Mouse (Mus musculus) CH12.LX (cell line): ENCODE measurements around the gene Pmf1. TPM values are rescaled to one million over a fixed set of nuclear protein-coding genes. Genes with fewer than 3 reads are reported as not detected.

Experiments
- DNase-seq: peaks from one replicate; pipeline ENCODE4 v3.0.0-alpha.2; 2013; ENCODE audit errors: extremely low read depth
- H3K27ac ChIP-seq: 2 replicates; pipeline ENCODE4 v1.5.1; 2012; ENCODE audit warnings: low read depth, mild to moderate bottlenecking, control low read depth, moderate library complexity; ENCODE audit not compliant: insufficient read depth
- H3K27me3 ChIP-seq: replicated peaks from 2 replicates; pipeline ENCODE3; 2012; ENCODE audit warnings: inconsistent platforms
- H3K36me3 ChIP-seq, 2 experiments: replicated peaks in 1 of 2; 2 replicates each; pipeline versions ENCODE3 to v1.6.1; 2012; ENCODE audit warnings: inconsistent platforms in 1 of 2, low read length in 1 of 2, mild to moderate bottlenecking in 1 of 2, mixed read lengths in 1 of 2, moderate library complexity in 1 of 2; ENCODE audit not compliant: control insufficient read depth in 1 of 2, insufficient read depth in 1 of 2
- H3K4me1 ChIP-seq, 2 experiments: 2 replicates each; pipeline ENCODE4 v1.6.1; 2012; ENCODE audit warnings: inconsistent platforms in 1 of 2, moderate library complexity in 1 of 2; ENCODE audit not compliant: insufficient read depth in 2 of 2, control insufficient read depth in 1 of 2
- H3K4me2 ChIP-seq: 2 replicates; pipeline ENCODE4 v1.6.1; 2012; ENCODE audit warnings: low read depth, mild to moderate bottlenecking, control low read depth; ENCODE audit not compliant: poor library complexity, insufficient read depth, severe bottlenecking
- H3K4me3 ChIP-seq, 3 experiments: fragments of 150-350 bp in 1 of 3; sonication (generic) in 1 of 3; replicated peaks in 1 of 3; 2 replicates each; pipeline versions ENCODE3 to v1.5.1; 2011 to 2012; ENCODE audit warnings: low read depth in 2 of 3, low read length in 2 of 3, mild to moderate bottlenecking in 2 of 3, moderate library complexity in 2 of 3, control low read depth in 1 of 3, improper control_type of control experiment in 1 of 3, inconsistent platforms in 1 of 3, mixed read lengths in 1 of 3; ENCODE audit not compliant: poor library complexity in 1 of 3
- H3K79me2 ChIP-seq: replicated peaks from 2 replicates; pipeline ENCODE4 v1.6.1; 2012; ENCODE audit warnings: mild to moderate bottlenecking, moderate library complexity; ENCODE audit not compliant: control insufficient read depth, poor library complexity, insufficient read depth, severe bottlenecking; ENCODE audit errors: extremely low read depth
- H3K9ac ChIP-seq: 2 replicates; pipeline ENCODE4 v1.6.1; 2012; ENCODE audit warnings: low read depth, mild to moderate bottlenecking, control low read depth, moderate library complexity; ENCODE audit not compliant: insufficient read depth
- H3K9me3 ChIP-seq: replicated peaks from 2 replicates; pipeline ENCODE3; 2012; ENCODE audit warnings: low read length, inconsistent platforms, mixed read lengths
- BHLHE40 ChIP-seq: IDR thresholded peaks from 2 replicates; pipeline ENCODE4 v1.6.1; 2011; ENCODE audit warnings: mild to moderate bottlenecking, low read depth, low read length, improper control_type of control experiment
- CHD2 ChIP-seq: IDR thresholded peaks from 2 replicates; pipeline ENCODE4 v1.6.1; 2011; ENCODE audit warnings: low read length, improper control_type of control experiment
- E2F4 ChIP-seq: IDR thresholded peaks from 2 replicates; pipeline ENCODE4 v1.6.1; 2011; ENCODE audit warnings: low read depth, low read length, improper control_type of control experiment; ENCODE audit not compliant: insufficient replicate concordance
- JUN ChIP-seq: IDR thresholded peaks from 2 replicates; pipeline ENCODE4 v1.6.1; 2011; ENCODE audit warnings: low read depth, mild to moderate bottlenecking, low read length, improper control_type of control experiment, moderate library complexity; ENCODE audit not compliant: insufficient read depth
- KAT2A ChIP-seq: IDR thresholded peaks from 2 replicates; pipeline ENCODE4 v1.6.1; 2012; ENCODE audit warnings: low read length, improper control_type of control experiment, inconsistent platforms; ENCODE audit not compliant: insufficient replicate concordance
- MEF2A ChIP-seq: IDR thresholded peaks from 2 replicates; pipeline ENCODE4 v1.6.1; 2014; ENCODE audit warnings: low read depth, mild to moderate bottlenecking, inconsistent platforms, low read length, improper control_type of control experiment, borderline replicate concordance
- POLR2A ChIP-seq: IDR thresholded peaks from 2 replicates; pipeline ENCODE4 v1.6.1; 2011; ENCODE audit warnings: low read depth, mild to moderate bottlenecking, improper control_type of control experiment, low read length
- RCOR1 ChIP-seq: conservative IDR thresholded peaks from 2 replicates; pipeline ENCODE4 v1.6.1; 2012; ENCODE audit warnings: low read depth, mild to moderate bottlenecking, inconsistent platforms, low read length, improper control_type of control experiment
- TBP ChIP-seq: conservative IDR thresholded peaks from 2 replicates; pipeline ENCODE4 v1.6.1; 2011; ENCODE audit warnings: low read depth, low read length, improper control_type of control experiment
- USF1 ChIP-seq: IDR thresholded peaks from 2 replicates; pipeline ENCODE4 v1.6.1; 2014; ENCODE audit warnings: low read depth, mild to moderate bottlenecking, inconsistent platforms, low read length, improper control_type of control experiment
- USF2 ChIP-seq: conservative IDR thresholded peaks from 2 replicates; pipeline ENCODE4 v1.6.1; 2011; ENCODE audit warnings: low read depth, low read length, improper control_type of control experiment
- ZMIZ1 ChIP-seq: IDR thresholded peaks from 2 replicates; pipeline ENCODE4 v1.6.1; 2012; ENCODE audit warnings: low read depth, mild to moderate bottlenecking, inconsistent platforms, low read length, improper control_type of control experiment
- dilution Hi-C: fragments of 300-500 bp; cut with MboI; formaldehyde crosslinking; loops from 2 replicates; pipeline ENCODE4 v1.14.3; 2020; ENCODE audit warnings: low sequenced_read_pairs; ENCODE audit not compliant: extremely low pct_unique_long_range_greater_than_20kb, extremely low pct_ligation_motif_present
- in situ Hi-C: fragments of 300-500 bp; cut with MboI; formaldehyde crosslinking; loops from 3 replicates; pipeline ENCODE4 v1.14.3; 2019; ENCODE audit warnings: low sequenced_read_pairs, low pct_ligation_motif_present, low pct_unique_long_range_greater_than_20kb, mixed read lengths
- polyA plus RNA-seq: library from polyadenylated mRNA; unstranded; fragments of >175 nt; gene quantifications from 2 replicates; pipeline ENCODE4 v1.2.1, GENCODE M21; 2012; ENCODE audit warnings: low read depth; ENCODE audit not compliant: insufficient read length
- total RNA-seq, 2 experiments: library from RNA; depleted of rRNA; stranded (reverse); fragments of 300-350 nt in 1 of 2; fragments of >200 nt in 1 of 2; gene quantifications; 2 replicates each; pipeline ENCODE4 v1.2.3; 2012 to 2014

Gene Pmf1
- total and polyA plus RNA-seq, 3 experiments, result 99.9 to 144 (median 104) TPM

GRCm38 (mm10) chr3:88409741-88410644 is at the start of gene Pmf1 (continued):
- TF ChIP-seq USF1 (peak; percentile 95), POLR2A (peak; percentile 97)

GRCm38 (mm10) chr3:88458778-88459219 is 48.7 kb upstream of the Pmf1 start:
- dilution Hi-C loops (no loop called here), in situ Hi-C loops (no loop called here)
- H3K4me2 ChIP-seq, result no peak overlapping the region
- H3K27ac ChIP-seq, result no peak overlapping the region
- H3K36me3 ChIP-seq, result no peaks in the 10 kb centered on the region
- H3K79me2 ChIP-seq, result no peaks in the 10 kb centered on the region
- no peak overlapping the region for H3K4me3 ChIP-seq
- peaks cover 2% of the 10 kb centered on the region for H3K27me3 ChIP-seq
- H3K4me1 ChIP-seq, result peaks cover 29 to 76% of the 10 kb centered on the region in 2 experiments
- no peak overlapping the region for H3K9ac ChIP-seq
- TF ChIP-seq BHLHE40 (no peak), CHD2 (no peak), USF2 (no peak)
- no peaks in the 10 kb centered on the region for H3K9me3 ChIP-seq
- no peak for DNase-seq

- Histone ChIP-seq H3K27ac (no peak overlapping the region), H3K9me3 (no peaks in the 10 kb centered on the region), H3K36me3 (no peaks in the 10 kb centered on the region)
- in situ Hi-C loops, result no loop called here
- TF ChIP-seq KAT2A (no peak), ZMIZ1 (0 out of 2 replicates have a peak, but pooled peaks have one; percentile 42), MEF2A (no peak), E2F4 (no peak), USF1 (no peak), JUN (no peak), TBP (peak; percentile 44; the same call in 1 of the 2 replicates), POLR2A (no peak), RCOR1 (no peak)
- TF ChIP-seq, all 38 proteins: peak for 2
- Histone ChIP-seq H3K9ac (no peak overlapping the region), H3K4me1 (peaks cover 29 to 77% of the 10 kb centered on the region in 2 experiments), H3K4me3 (no peak overlapping the region), H3K79me2 (no peaks in the 10 kb centered on the region), H3K4me2 (no peak overlapping the region), H3K27me3 (no peaks in the 10 kb centered on the region)
- dilution Hi-C loops, result no loop called here
- DNase-seq, result peak; percentile 69
Observed at GRCm38 (mm10) chr3:88456746-88457532, 46.8 kb upstream of the Pmf1 start.
